ENCODE assay signal across 10 mouse cellular contexts in genomic region chr13:83715971-83716615, GRCm38 (mm10).
DNase-seq lines count a peak whose midpoint lies in the region; ATAC-seq and TF ChIP-seq lines count a peak whose summit lies in the region.
"Had no signal": no experiment of that assay in that cellular context is flagged by ENCODE, and none has a peak within 500 bp of the region (broad histone marks: within the 10 kb centered on the region; RNA-seq: fewer than 3 reads in every experiment).

No protein-coding gene starts in this region.

- no peak overlapping the region for H3K4me2 ChIP-seq in heart, postnatal 0 days (ENCODE audit: low read depth, low read length)
- no peak overlapping the region for H3K4me2 ChIP-seq in heart, embryonic 11.5 days
- peak overlapping the region; percentile 92 for H3K4me2 ChIP-seq in myocyte (ENCODE audit: low read depth)

- H3K79me2 ChIP-seq in myocyte (ENCODE audit: control insufficient read depth, insufficient read depth) = no peaks in the 10 kb centered on the region

- H3K27ac ChIP-seq in heart, postnatal 0 days (ENCODE audit: low read depth) = no peak overlapping the region
- H3K27ac ChIP-seq in heart, embryonic 11.5 days (ENCODE audit: low read depth, low read length) = no peak overlapping the region
- peak overlapping the region; percentile 80; the same call in 1 of the 2 replicates for H3K27ac ChIP-seq in hindbrain, embryonic 10.5 days

- H3K4me3 ChIP-seq in heart, postnatal 0 days (ENCODE audit: low read depth, low read length) = peak overlapping the region; percentile 6
- no peak overlapping the region for H3K4me3 ChIP-seq in heart, embryonic 11.5 days (ENCODE audit: low read depth, low read length)
- peak overlapping the region; percentile 49 for H3K4me3 ChIP-seq in hindbrain, embryonic 10.5 days
- no peak overlapping the region for H3K4me3 ChIP-seq in myocyte

- TF ChIP-seq POLR2A in myocyte (IDR thresholded peaks at IDR 0.05; ENCODE audit: insufficient read length, low read depth) = no peak

- no peak for TF ChIP-seq CTCF in heart, postnatal 0 days (IDR thresholded peaks at IDR 0.05; ENCODE audit: low read depth)

- H3K9me3 ChIP-seq in heart, postnatal 0 days (replicated peaks; ENCODE audit: control insufficient read depth, low read length) = no peaks in the 10 kb centered on the region
- H3K9me3 ChIP-seq in heart, embryonic 11.5 days (replicated peaks; ENCODE audit: control insufficient read depth, low read length) = no peaks in the 10 kb centered on the region
- no peaks in the 10 kb centered on the region for H3K9me3 ChIP-seq in hindbrain, embryonic 10.5 days

- no peak overlapping the region for H3ac ChIP-seq in myocyte (ENCODE audit: control insufficient read depth, insufficient read length)

- peaks cover 4% of the 10 kb centered on the region; the same call in 1 of the 2 replicates for H3K4me1 ChIP-seq in heart, postnatal 0 days (ENCODE audit: control insufficient read depth, insufficient read depth)
- 0 out of 2 replicates have a peak, but pooled peaks cover 2% of the 10 kb centered on the region for H3K4me1 ChIP-seq in heart, embryonic 11.5 days (ENCODE audit: control insufficient read depth, insufficient read depth, low read length)
- H3K4me1 ChIP-seq in hindbrain, embryonic 10.5 days (replicated peaks) = peaks cover 33% of the 10 kb centered on the region

- no peaks in the 10 kb centered on the region for H3K36me3 ChIP-seq in heart, postnatal 0 days (replicated peaks; ENCODE audit: control insufficient read depth, insufficient read depth, low read length)
- no peaks in the 10 kb centered on the region for H3K36me3 ChIP-seq in heart, embryonic 11.5 days (ENCODE audit: control insufficient read depth, insufficient read depth, low read length)
- H3K36me3 ChIP-seq in hindbrain, embryonic 10.5 days = no peaks in the 10 kb centered on the region
- no peaks in the 10 kb centered on the region for H3K36me3 ChIP-seq in myocyte (ENCODE audit: control insufficient read depth, insufficient read depth)

- 5% methylated on average over 27 of the region's 27 CpGs for WGBS in heart, postnatal 0 days
- WGBS in heart, embryonic 11.5 days (ENCODE audit: insufficient replicate concordance) = 4% methylated on average over 27 of the region's 27 CpGs
- WGBS in hindbrain, embryonic 10.5 days = 4% methylated on average over 27 of the region's 27 CpGs

- TF ChIP-seq EP300 in heart, postnatal 0 days (IDR thresholded peaks at IDR 0.05; ENCODE audit: low read depth) = no peak

- no peak overlapping the region for H3K9ac ChIP-seq in heart, postnatal 0 days (replicated peaks; ENCODE audit: low read depth, low read length)
- H3K9ac ChIP-seq in heart, embryonic 11.5 days (ENCODE audit: low read depth, low read length) = no peak overlapping the region

- DNase-seq in heart, postnatal 0 days (ENCODE audit: low spot score) = no peak
- peak; percentile 51 to 60 for DNase-seq in cerebellum, postnatal 25 days
- DNase-seq in hindbrain, embryonic 10.5 days (ENCODE audit: low spot score) = peak; percentile 47
- DNase-seq in thymus, postnatal 14 days = no peak
- DNase-seq in thymus, adult 18-20 months = no peak
- DNase-seq: gastrocnemius, postnatal 14 days; lung, postnatal 14 days had no signal

- peaks cover 95% of the 10 kb centered on the region for H3K27me3 ChIP-seq in heart, postnatal 0 days (ENCODE audit: control insufficient read depth, insufficient read depth, low read length)
- peaks cover 83% of the 10 kb centered on the region for H3K27me3 ChIP-seq in heart, embryonic 11.5 days (ENCODE audit: control insufficient read depth, insufficient read depth, low read length)
- peaks cover 99% of the 10 kb centered on the region for H3K27me3 ChIP-seq in hindbrain, embryonic 10.5 days (ENCODE audit: insufficient read depth, poor library complexity, severe bottlenecking)
- H3K27me3 ChIP-seq in myocyte (ENCODE audit: control insufficient read depth, insufficient read depth, insufficient read length) = peaks cover 14% of the 10 kb centered on the region

- no peak for ATAC-seq in heart, postnatal 0 days (ENCODE audit: insufficient read depth, low read depth)
- no peak for ATAC-seq in heart, embryonic 11.5 days (replicated peaks; ENCODE audit: insufficient number of reproducible peaks, low FRiP score, low TSS enrichment)
- no peak for ATAC-seq in erythroblast, adult 5-6 weeks (replicated peaks; ENCODE audit: low FRiP score, poor library complexity, severe bottlenecking)

TF ChIP-seq in myocyte, 11 proteins besides CTCF, POLR2A, EP300 and RAD21:
- no peak for TF ChIP-seq POLR2AphosphoS2 (IDR thresholded peaks at IDR 0.05; ENCODE audit: insufficient read length, low read depth)
- no peak for TF ChIP-seq SRF (IDR thresholded peaks at IDR 0.05; ENCODE audit: control insufficient read depth, insufficient read length, low read depth)
- no peak for TF ChIP-seq CEBPB (IDR thresholded peaks at IDR 0.05; ENCODE audit: insufficient read depth, poor library complexity, severe bottlenecking)
- TF ChIP-seq TCF3 (IDR thresholded peaks at IDR 0.05; ENCODE audit: insufficient read length, low read depth) = no peak
- TF ChIP-seq MAX (IDR thresholded peaks at IDR 0.05; ENCODE audit: low read depth) = no peak
- no peak for TF ChIP-seq E2F4 (IDR thresholded peaks at IDR 0.05; ENCODE audit: insufficient read depth)
- no peak for TF ChIP-seq TCF12 (IDR thresholded peaks at IDR 0.05; ENCODE audit: insufficient read depth, poor library complexity, severe bottlenecking)
- TF ChIP-seq MYOG (IDR thresholded peaks at IDR 0.05; ENCODE audit: control insufficient read depth in 1 of 3, insufficient read depth in 1 of 3, insufficient read length in 2 of 3, low read depth in 2 of 3) = no peak
- TF ChIP-seq REST (IDR thresholded peaks at IDR 0.05; ENCODE audit: insufficient read depth, insufficient read length) = no peak
- no peak for TF ChIP-seq USF1 (IDR thresholded peaks at IDR 0.05; ENCODE audit: low read depth)

Comparison
In these comparisons a context has a peak if more than half of its experiments do, and no peak if none do; other contexts are left out.
1. H3K4me3 ChIP-seq: peak in heart, postnatal 0 days (single experiment) and hindbrain, embryonic 10.5 days (single experiment); none in heart, embryonic 11.5 days (single experiment) and myocyte (single experiment).
2. DNase-seq: peak in cerebellum, postnatal 25 days (2 of 2) and hindbrain, embryonic 10.5 days (single experiment); none in heart, postnatal 0 days (single experiment), thymus, postnatal 14 days (single experiment) and thymus, adult 18-20 months (0 of 2).